Mouse (Mus musculus): ENCODE data around the gene Adamts15. TPM values are rescaled to one million over a fixed set of nuclear protein-coding genes. Genes with fewer than 3 reads are reported as not detected.

The Adamts15 gene
- polyA plus RNA-seq (2015; fragmentation: Illumina TruSeq; extraction: RNeasy Lipid Tissue Mini Kit (QIAGEN cat#74804); ENCODE audit: low read depth, low replicate concordance): 3.0 TPM

DNA sequence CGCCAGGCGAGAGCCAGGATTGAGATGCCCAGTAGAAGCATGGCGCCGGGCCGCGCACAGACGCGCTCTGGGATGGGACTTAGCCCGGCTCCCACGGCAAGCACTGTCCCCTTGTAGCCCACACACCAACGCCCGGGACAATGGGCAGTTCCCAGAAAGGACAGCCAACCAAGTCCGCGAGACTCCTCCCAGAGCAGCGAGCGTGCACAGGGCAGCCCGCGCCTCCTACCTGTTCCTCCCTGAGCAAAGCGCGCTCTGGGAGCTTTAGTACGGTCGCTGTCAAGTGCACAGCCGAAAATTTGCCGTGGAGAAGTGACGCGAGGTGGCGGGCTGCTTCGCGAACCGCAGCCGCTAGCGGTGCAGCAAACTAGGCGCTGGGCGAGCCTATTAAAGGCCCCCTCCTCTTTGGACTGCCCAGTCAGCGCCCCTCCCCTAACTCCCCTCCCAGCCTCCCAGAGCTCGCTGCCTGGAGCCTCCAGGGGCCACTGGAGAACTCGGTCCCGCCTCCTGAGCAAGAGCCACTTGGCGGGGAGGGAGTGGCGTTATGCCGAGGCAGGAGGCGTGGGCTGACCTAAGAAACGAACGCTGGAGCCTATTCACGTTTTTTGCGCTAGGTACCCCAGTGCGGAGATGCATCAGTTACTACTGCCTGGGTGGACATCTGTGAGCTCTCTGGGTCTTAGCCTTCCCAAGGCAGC lies at the start of gene Adamts15:
Adamts15 (minus strand) TSS at position 256 of the 698 bp plus-strand sequence.

GRCm38 (mm10) chr9:30942512-30943313 lies 20.5 kb upstream of the Adamts15 start, which contains the start of gene Adamts8:
Gene Adamts8 (plus strand): TSS chr9:30942562.

Other genes starting within 250 kb of the Adamts15 start
- gene Adamts8, start 20.1 kb upstream of the Adamts15 start, polyA plus RNA-seq (2015; fragmentation: Illumina TruSeq; extraction: RNeasy Lipid Tissue Mini Kit (QIAGEN cat#74804); ENCODE audit: low read depth, low replicate concordance): 2.0 TPM
- gene Zbtb44, start 108.2 kb upstream of the Adamts15 start, polyA plus RNA-seq (2015; fragmentation: Illumina TruSeq; extraction: RNeasy Lipid Tissue Mini Kit (QIAGEN cat#74804); ENCODE audit: low read depth, low replicate concordance): 6.4 TPM
- gene St14, start 209.4 kb upstream of the Adamts15 start, polyA plus RNA-seq (2015; fragmentation: Illumina TruSeq; extraction: RNeasy Lipid Tissue Mini Kit (QIAGEN cat#74804); ENCODE audit: low read depth, low replicate concordance): 0.57 TPM

All from brain, adult 10 weeks (tissue).